Mouse (Mus musculus) stomach, postnatal 0 days (tissue): ENCODE measurements around the gene Alyref2. TPM values are rescaled to one million over a fixed set of nuclear protein-coding genes. Genes with fewer than 3 reads are reported as not detected.

Experiments used
- ATAC-seq: fragments of 200-750 bp; cut with Nextera tagmentation; 2 replicates; pipeline ENCODE4 v1.8.0; 2017; ENCODE audit not compliant: low FRiP score, low TSS enrichment
- DNase-seq: peaks from one replicate; pipeline ENCODE4 v3.0.0-alpha.2; 2016; ENCODE audit warnings: low spot score
- H3K27ac ChIP-seq: fragments of 300-500 bp; sonication (generic); replicated peaks from 2 replicates; pipeline ENCODE4 v1.5.1; 2014; ENCODE audit warnings: mild to moderate bottlenecking, control low read depth
- H3K27me3 ChIP-seq: fragments of 300-500 bp; sonication (generic); 2 replicates; pipeline ENCODE4 v1.6.1; 2014; ENCODE audit warnings: low read length; ENCODE audit not compliant: control insufficient read depth, insufficient read depth
- H3K36me3 ChIP-seq: fragments of 300-500 bp; sonication (generic); 2 replicates; pipeline ENCODE4 v1.6.1; 2014; ENCODE audit warnings: low read length, mixed read lengths; ENCODE audit not compliant: control insufficient read depth, insufficient read depth
- H3K4me1 ChIP-seq: fragments of 300-500 bp; sonication (generic); replicated peaks from 2 replicates; pipeline ENCODE4 v1.6.1; 2014; ENCODE audit warnings: antibody characterized with exemption; ENCODE audit not compliant: control insufficient read depth, insufficient read depth
- H3K4me2 ChIP-seq: fragments of 300-500 bp; sonication (generic); replicated peaks from 2 replicates; pipeline ENCODE4 v1.6.1; 2014; ENCODE audit warnings: low read depth, mild to moderate bottlenecking, control low read depth, moderate library complexity
- H3K4me3 ChIP-seq: fragments of 300-500 bp; sonication (generic); 2 replicates; pipeline ENCODE4 v1.5.1; 2014; ENCODE audit warnings: low read depth, low read length, control low read depth
- H3K9ac ChIP-seq: fragments of 300-500 bp; sonication (generic); 2 replicates; pipeline ENCODE4 v1.6.1; 2014; ENCODE audit warnings: mild to moderate bottlenecking, low read length, control low read depth, mixed read lengths
- H3K9me3 ChIP-seq: fragments of 300-500 bp; sonication (generic); 2 replicates; pipeline ENCODE4 v1.6.1; 2016; ENCODE audit warnings: low read length; ENCODE audit not compliant: control insufficient read depth
- CTCF ChIP-seq: IDR thresholded peaks from 2 replicates; pipeline ENCODE4 v1.5.1; 2016; ENCODE audit warnings: antibody characterized with exemption, low read depth, mild to moderate bottlenecking, moderate library complexity
- EP300 ChIP-seq: optimal IDR thresholded peaks from 2 replicates; pipeline ENCODE3; 2016; ENCODE audit warnings: antibody characterized with exemption
- WGBS: fragments of 180-500 bp; shearing (Covaris S2); extraction: QIAGEN DNeasy Blood & Tissue Kit; methylation state at CpG from one replicate; pipeline ENCODE4 v1.1.7; 2014; 5-methylcytosine and 5-hydroxymethylcytosine counted together
- polyA plus RNA-seq: library from polyadenylated mRNA; unstranded; fragments of >200 nt; fragmentation: Nextera tagmentation; extraction: Ambion mirVana; gene quantifications from 2 replicates; pipeline ENCODE4 v1.2.1, GENCODE M21; 2015

Gene Alyref2
- polyA plus RNA-seq, 1 experiment from 2014 or later, result 11.2 TPM

DNA sequence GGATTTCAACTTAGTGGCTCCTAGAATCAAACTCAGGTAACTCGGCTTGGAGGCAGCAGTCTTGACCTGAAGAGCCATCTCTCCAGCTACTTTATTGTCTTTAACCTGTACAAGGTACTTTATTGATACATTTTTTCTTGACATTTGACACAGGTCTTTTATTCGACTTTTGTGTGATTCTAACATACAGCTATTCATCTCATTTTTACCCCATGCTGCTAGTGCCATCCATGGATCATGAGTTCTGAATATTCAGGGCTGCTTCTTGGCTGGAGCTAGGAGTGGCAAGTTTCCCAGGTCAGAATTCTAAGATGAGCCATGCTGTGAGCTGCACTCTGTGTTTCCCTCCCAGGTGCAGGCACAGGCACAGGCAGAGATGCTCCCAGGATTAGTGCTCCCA is 49.0 kb downstream of the Alyref2 start:
- H3K4me2 ChIP-seq, result no peak overlapping the region
- 83% methylated on average over 2 of the region's 2 CpGs for WGBS
- DNase-seq (no peak), ATAC-seq (no peak)
- no peak overlapping the region for H3K27ac ChIP-seq
- TF ChIP-seq EP300 (no peak), CTCF (no peak)
- H3K9me3 ChIP-seq, result no peaks in the 10 kb centered on the region
- H3K4me3 ChIP-seq, result no peak overlapping the region
- H3K36me3 ChIP-seq, result no peaks in the 10 kb centered on the region
- H3K4me1 ChIP-seq, result no peaks in the 10 kb centered on the region
- no peaks in the 10 kb centered on the region for H3K27me3 ChIP-seq
- H3K9ac ChIP-seq, result no peak overlapping the region

GRCm38 (mm10) chr1:171553359-171554341 is 50.4 kb downstream of the Alyref2 start:
- H3K27me3 ChIP-seq, result no peaks in the 10 kb centered on the region
- WGBS, result 71% methylated on average over 11 of the region's 11 CpGs
- no peaks in the 10 kb centered on the region for H3K9me3 ChIP-seq
- H3K36me3 ChIP-seq, result no peaks in the 10 kb centered on the region
- H3K4me3 ChIP-seq, result no peak overlapping the region
- no peaks in the 10 kb centered on the region for H3K4me1 ChIP-seq
- no peak overlapping the region for H3K27ac ChIP-seq
- ATAC-seq (peak; percentile 77), DNase-seq (peak; percentile 31)
- no peak overlapping the region for H3K4me2 ChIP-seq
- TF ChIP-seq CTCF (no peak), EP300 (no peak)
- no peak overlapping the region for H3K9ac ChIP-seq

Other genes with a start within 250 kb of the Alyref2 start
- gene B4galt3, start 233.2 kb upstream of the Alyref2 start, polyA plus RNA-seq, result 32.9 and 34.2 TPM in 2 replicates
- 16.8 and 21.3 TPM in 2 replicates for gene Ppox, start 222.3 kb upstream of the Alyref2 start, polyA plus RNA-seq
- 25.0 and 26.4 TPM in 2 replicates for gene Usp21, start 215.5 kb upstream of the Alyref2 start, polyA plus RNA-seq
- 134 and 135 TPM in 2 replicates for gene Ufc1, start 208.5 kb upstream of the Alyref2 start, polyA plus RNA-seq
- gene Dedd, start 174.3 kb upstream of the Alyref2 start, polyA plus RNA-seq, result 32.8 and 36.3 TPM in 2 replicates
- 41.7 and 41.8 TPM in 2 replicates for gene Nit1, start 157.8 kb upstream of the Alyref2 start, polyA plus RNA-seq
- gene Pfdn2, start 157.8 kb upstream of the Alyref2 start, polyA plus RNA-seq, result 68.8 and 71.1 TPM in 2 replicates
- gene Klhdc9, start 142.7 kb upstream of the Alyref2 start, polyA plus RNA-seq, result 0.86 and 1.2 TPM in 2 replicates
- gene Nectin4, start 133.4 kb upstream of the Alyref2 start, polyA plus RNA-seq, result 45.5 and 48.2 TPM in 2 replicates
- 1.1 and 1.2 TPM in 2 replicates for gene Arhgap30, start 114.5 kb upstream of the Alyref2 start, polyA plus RNA-seq
- gene Usf1, start 92.2 kb upstream of the Alyref2 start, polyA plus RNA-seq, result 39.1 and 41.6 TPM in 2 replicates
- gene Tstd1, start 84.6 kb upstream of the Alyref2 start, polyA plus RNA-seq, result 3.7 and 3.8 TPM in 2 replicates
- 95.8 and 113 TPM in 2 replicates for gene F11r, start 65.9 kb upstream of the Alyref2 start, polyA plus RNA-seq
- 0.25 and 0.33 TPM in 2 replicates for gene Itln1, start 31.8 kb downstream of the Alyref2 start, polyA plus RNA-seq
- gene Cd244a, start 55.7 kb downstream of the Alyref2 start, polyA plus RNA-seq, result 0.21 and 0.33 TPM in 2 replicates
- gene Ly9, start 103.9 kb downstream of the Alyref2 start, polyA plus RNA-seq, result 0.13 and 0.18 TPM in 2 replicates
- 0.05 and 0.38 TPM in 2 replicates for gene Slamf7, start 149.6 kb downstream of the Alyref2 start, polyA plus RNA-seq
- gene Cd48, start 178.5 kb downstream of the Alyref2 start, polyA plus RNA-seq, result 2.6 and 2.9 TPM in 2 replicates